Mouse (Mus musculus) mammary gland, adult 2 months (tissue): ENCODE results near the gene Gm3147. TPM values are rescaled to one million over a fixed set of nuclear protein-coding genes. Genes with fewer than 3 reads are reported as not detected.

ENCODE experiments used
- polyA plus RNA-seq: library from polyadenylated mRNA; depleted of rRNA; stranded (reverse); fragments of >200 nt; gene quantifications from 2 replicates; pipeline ENCODE4 v1.2.3, GENCODE M21; 2012; ENCODE audit warnings: low replicate concordance; rRNA removed

The Gm3147 gene
- not detected in 2 replicates for polyA plus RNA-seq

GRCm38 (mm10) chr5:94616242-94616641 is at the start of gene Gm3147:
Gm3147 (minus strand) TSS chr5:94616342.

GRCm38 (mm10) chr5:94648082-94648481 is 31.9 kb upstream of the Gm3147 start, which contains the start of gene Gm6205:
Gm6205 (plus strand) TSS chr5:94648382.

GRCm38 (mm10) chr5:94623679-94624078 is 7.5 kb upstream of the Gm3147 start, which contains the start of gene Gm6509:
Gm6509 (plus strand) TSS chr5:94623979.

Other genes with a start within 250 kb of the Gm3147 start
- not detected in 2 replicates for gene Gm7682, start 170.6 kb downstream of the Gm3147 start, polyA plus RNA-seq
- gene Gm3139, start 90.1 kb downstream of the Gm3147 start, polyA plus RNA-seq, result not detected in 2 replicates
- gene Gm6509, start 7.6 kb upstream of the Gm3147 start, polyA plus RNA-seq, result not detected in 2 replicates
- gene Gm6205, start 32.0 kb upstream of the Gm3147 start, polyA plus RNA-seq, result not detected in 2 replicates
- gene Gm3183, start 249.1 kb upstream of the Gm3147 start, polyA plus RNA-seq, result not detected in 2 replicates